25 mouse cellular contexts compared by ENCODE assay signal in the genomic region with DNA sequence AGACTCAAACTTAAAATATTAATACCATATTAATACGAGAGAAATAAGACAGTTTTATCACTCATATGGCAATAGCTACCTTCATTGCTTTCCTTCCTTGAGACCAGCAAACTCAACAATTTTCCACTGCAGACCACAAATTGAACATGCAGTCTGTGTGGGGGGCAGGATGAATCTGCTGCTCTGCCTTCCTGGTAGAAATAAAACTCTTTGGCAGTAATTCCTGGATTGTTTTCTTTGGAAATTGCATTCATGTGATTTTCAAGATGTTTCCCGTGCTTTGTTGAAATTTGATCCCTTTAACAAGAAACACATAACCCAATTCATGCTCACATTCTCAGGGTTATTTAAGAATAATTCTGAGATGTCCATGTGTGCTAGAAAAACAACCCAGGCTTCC.
DNase-seq lines count a peak whose midpoint lies in the region; ATAC-seq lines count a peak whose summit lies in the region.
"Had no signal": no experiment of that assay in that cellular context is flagged by ENCODE, and none has a peak within 500 bp of the region (broad histone marks: within the 10 kb centered on the region; RNA-seq: fewer than 3 reads in every experiment).

No protein-coding gene starts in this region.

- 46% methylated on average over 2 of the region's 2 CpGs for WGBS in embryonic facial prominence, embryonic 11.5 days
- 54% methylated on average over 2 of the region's 2 CpGs for WGBS in embryonic facial prominence, embryonic 10.5 days
- WGBS in embryonic facial prominence, embryonic 14.5 days: 27% methylated on average over 2 of the region's 2 CpGs
- WGBS in limb, embryonic 15.5 days: 24% methylated on average over 2 of the region's 2 CpGs
- WGBS in midbrain, embryonic 10.5 days: 77% methylated on average over 2 of the region's 2 CpGs

- DNase-seq in embryonic facial prominence, embryonic 11.5 days (ENCODE audit: low spot score): peak; percentile 54
- DNase-seq in embryonic facial prominence, embryonic 10.5 days (ENCODE audit: low spot score): no peak
- DNase-seq in NIH3T3 (ENCODE audit: low read depth): peak; percentile 56
- DNase-seq in embryonic facial prominence, embryonic 14.5 days (ENCODE audit: low spot score): peak; percentile 86
- no peak for DNase-seq in left cerebral cortex, postnatal 25 days (ENCODE audit: low spot score in 2 of 2)
- no peak for DNase-seq in midbrain, embryonic 10.5 days (ENCODE audit: low spot score)
- DNase-seq: adrenal gland, postnatal 14 days; cerebellum, adult 11 months; cerebellum, adult 9-11 months; heart, postnatal 4 days; kidney, adult 8-10 months; kidney, postnatal 25 days; liver; liver, postnatal 0 days; lung, postnatal 10 days; thymus, adult 18-20 months; thymus, postnatal 36 days had no signal

- intact Hi-C loops in left cerebral cortex, postnatal 25 days (cut with DNase I): no loop called here

- no peaks in the 10 kb centered on the region for H3K9me3 ChIP-seq in embryonic facial prominence, embryonic 11.5 days (replicated peaks; ENCODE audit: control insufficient read depth, low read length)
- no peaks in the 10 kb centered on the region for H3K9me3 ChIP-seq in embryonic facial prominence, embryonic 10.5 days
- no peaks in the 10 kb centered on the region for H3K9me3 ChIP-seq in embryonic facial prominence, embryonic 14.5 days (ENCODE audit: control insufficient read depth, low read length)
- H3K9me3 ChIP-seq in limb, embryonic 15.5 days: no peaks in the 10 kb centered on the region
- no peaks in the 10 kb centered on the region for H3K9me3 ChIP-seq in midbrain, embryonic 10.5 days (replicated peaks)
- H3K9me3 ChIP-seq: forebrain, embryonic 12.5 days; heart, embryonic 15.5 days; hindbrain, embryonic 15.5 days; intestine, embryonic 15.5 days; neural tube, embryonic 15.5 days had no signal

- no peaks in the 10 kb centered on the region for H3K4me1 ChIP-seq in embryonic facial prominence, embryonic 11.5 days (ENCODE audit: control insufficient read depth, insufficient read depth, low read length)
- peaks cover 11% of the 10 kb centered on the region for H3K4me1 ChIP-seq in embryonic facial prominence, embryonic 10.5 days
- H3K4me1 ChIP-seq in embryonic facial prominence, embryonic 14.5 days (ENCODE audit: control insufficient read depth, insufficient read depth, low read length): peaks cover 17% of the 10 kb centered on the region
- 0 out of 2 replicates have a peak, but pooled peaks cover 5% of the 10 kb centered on the region for H3K4me1 ChIP-seq in limb, embryonic 15.5 days
- no peaks in the 10 kb centered on the region for H3K4me1 ChIP-seq in midbrain, embryonic 10.5 days
- H3K4me1 ChIP-seq: forebrain, embryonic 12.5 days; heart, embryonic 15.5 days; hindbrain, embryonic 15.5 days; intestine, embryonic 15.5 days; neural tube, embryonic 15.5 days had no signal

- H3K27ac ChIP-seq in embryonic facial prominence, embryonic 11.5 days (replicated peaks; ENCODE audit: low read depth, low read length): no peak overlapping the region
- H3K27ac ChIP-seq in embryonic facial prominence, embryonic 10.5 days (replicated peaks): no peak overlapping the region
- H3K27ac ChIP-seq in embryonic facial prominence, embryonic 14.5 days (replicated peaks; ENCODE audit: low read depth, low read length): peak overlapping the region; percentile 64
- H3K27ac ChIP-seq in limb, embryonic 15.5 days: peak overlapping the region; percentile 67; the same call in 1 of the 2 replicates
- no peak overlapping the region for H3K27ac ChIP-seq in midbrain, embryonic 10.5 days (replicated peaks)
- H3K27ac ChIP-seq: forebrain, embryonic 12.5 days; heart, embryonic 15.5 days; hindbrain, embryonic 15.5 days; intestine, embryonic 15.5 days; layer of hippocampus, adult 2 months; neural tube, embryonic 15.5 days had no signal

- no peak for ATAC-seq in embryonic facial prominence, embryonic 11.5 days (replicated peaks; ENCODE audit: insufficient number of reproducible peaks, low FRiP score, low TSS enrichment, low read depth)
- no peak for ATAC-seq in embryonic facial prominence, embryonic 14.5 days (ENCODE audit: low read depth)
- ATAC-seq in limb, embryonic 15.5 days (ENCODE audit: insufficient number of reproducible peaks, low FRiP score, low TSS enrichment, low read depth): no peak
- ATAC-seq: intestine, embryonic 15.5 days; liver, postnatal 0 days had no signal

- H3K4me2 ChIP-seq in embryonic facial prominence, embryonic 11.5 days (ENCODE audit: low read depth, low read length): no peak overlapping the region
- no peak overlapping the region for H3K4me2 ChIP-seq in embryonic facial prominence, embryonic 14.5 days (ENCODE audit: low read depth, low read length)
- no peak overlapping the region for H3K4me2 ChIP-seq in limb, embryonic 15.5 days
- H3K4me2 ChIP-seq: forebrain, embryonic 12.5 days; heart, embryonic 15.5 days; hindbrain, embryonic 15.5 days; intestine, embryonic 15.5 days; midbrain, embryonic 11.5 days; neural tube, embryonic 15.5 days had no signal

- no peaks in the 10 kb centered on the region for H3K36me3 ChIP-seq in embryonic facial prominence, embryonic 11.5 days (replicated peaks; ENCODE audit: control insufficient read depth, insufficient read depth, low read depth, low read length)
- H3K36me3 ChIP-seq in embryonic facial prominence, embryonic 10.5 days (replicated peaks): no peaks in the 10 kb centered on the region
- H3K36me3 ChIP-seq in embryonic facial prominence, embryonic 14.5 days (ENCODE audit: control insufficient read depth, insufficient read depth, low read length): no peaks in the 10 kb centered on the region
- no peaks in the 10 kb centered on the region for H3K36me3 ChIP-seq in limb, embryonic 15.5 days
- no peaks in the 10 kb centered on the region for H3K36me3 ChIP-seq in midbrain, embryonic 10.5 days
- H3K36me3 ChIP-seq: forebrain, embryonic 12.5 days; heart, embryonic 15.5 days; hindbrain, embryonic 15.5 days; intestine, embryonic 15.5 days; neural tube, embryonic 15.5 days had no signal

- no peak overlapping the region for H3K4me3 ChIP-seq in embryonic facial prominence, embryonic 11.5 days (ENCODE audit: low read depth, low read length)
- H3K4me3 ChIP-seq in embryonic facial prominence, embryonic 10.5 days: no peak overlapping the region
- H3K4me3 ChIP-seq in embryonic facial prominence, embryonic 14.5 days (ENCODE audit: low read depth, low read length): no peak overlapping the region
- no peak overlapping the region for H3K4me3 ChIP-seq in limb, embryonic 15.5 days
- H3K4me3 ChIP-seq in midbrain, embryonic 10.5 days: no peak overlapping the region
- H3K4me3 ChIP-seq: forebrain, embryonic 12.5 days; heart, embryonic 15.5 days; hindbrain, embryonic 15.5 days; intestine, embryonic 15.5 days; layer of hippocampus, adult 2 months; neural tube, embryonic 15.5 days had no signal

- H3K27me3 ChIP-seq in embryonic facial prominence, embryonic 11.5 days (ENCODE audit: control insufficient read depth, insufficient read depth, low read length): no peaks in the 10 kb centered on the region
- no peaks in the 10 kb centered on the region for H3K27me3 ChIP-seq in embryonic facial prominence, embryonic 10.5 days (replicated peaks; ENCODE audit: low read depth, poor library complexity, severe bottlenecking)
- H3K27me3 ChIP-seq in embryonic facial prominence, embryonic 14.5 days (replicated peaks; ENCODE audit: control insufficient read depth, insufficient read depth, low read length): no peaks in the 10 kb centered on the region
- no peaks in the 10 kb centered on the region for H3K27me3 ChIP-seq in limb, embryonic 15.5 days
- H3K27me3 ChIP-seq in midbrain, embryonic 10.5 days (ENCODE audit: low read depth, poor library complexity, severe bottlenecking): no peaks in the 10 kb centered on the region
- H3K27me3 ChIP-seq: forebrain, embryonic 12.5 days; heart, embryonic 15.5 days; hindbrain, embryonic 15.5 days; intestine, embryonic 15.5 days; neural tube, embryonic 15.5 days had no signal

- H3K9ac ChIP-seq in embryonic facial prominence, embryonic 11.5 days (replicated peaks; ENCODE audit: low read length): no peak overlapping the region
- no peak overlapping the region for H3K9ac ChIP-seq in embryonic facial prominence, embryonic 14.5 days (ENCODE audit: low read depth, low read length)
- H3K9ac ChIP-seq in limb, embryonic 15.5 days: no peak overlapping the region
- H3K9ac ChIP-seq: forebrain, embryonic 12.5 days; heart, embryonic 15.5 days; hindbrain, embryonic 15.5 days; intestine, embryonic 15.5 days; liver, postnatal 0 days; neural tube, embryonic 15.5 days had no signal

Comparison
In these comparisons a context has a peak if more than half of its experiments do, and no peak if none do; other contexts are left out.
1. DNase-seq: peak in embryonic facial prominence, embryonic 11.5 days (single experiment), NIH3T3 (single experiment) and embryonic facial prominence, embryonic 14.5 days (single experiment); none in embryonic facial prominence, embryonic 10.5 days (single experiment), left cerebral cortex, postnatal 25 days (0 of 2) and midbrain, embryonic 10.5 days (single experiment).
2. H3K27ac ChIP-seq: peak in embryonic facial prominence, embryonic 14.5 days (single experiment) and limb, embryonic 15.5 days (single experiment); none in embryonic facial prominence, embryonic 11.5 days (single experiment), embryonic facial prominence, embryonic 10.5 days (single experiment) and midbrain, embryonic 10.5 days (single experiment).